Mouse (Mus musculus) urinary bladder, postnatal 4 days (tissue): ENCODE measurements around the gene Mettl6.

Experiments
- DNase-seq, 2 experiments: peaks; one replicate each; pipeline ENCODE4 v3.0.0; 2021 to 2022; ENCODE audit warnings: low spot score in 2 of 2

Mettl6 gene

DNA sequence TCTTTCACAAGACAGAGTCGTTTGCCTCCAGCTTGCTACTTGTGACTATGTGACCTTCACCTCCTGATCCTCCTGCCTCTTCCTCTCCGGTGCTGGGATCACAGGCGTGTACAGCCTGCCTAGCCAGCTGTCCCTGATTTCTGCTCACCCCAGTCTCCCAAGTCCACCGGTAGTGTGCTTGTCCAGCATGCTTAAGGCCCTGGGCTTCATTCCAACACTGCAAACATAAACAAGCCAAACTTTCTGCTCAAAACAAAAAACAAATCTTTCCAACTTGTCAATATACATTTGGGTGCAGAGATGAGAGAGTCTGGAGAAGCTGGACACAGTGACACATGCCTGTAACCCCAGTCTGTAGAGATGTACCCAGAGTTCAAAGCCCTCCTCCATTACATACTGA, 62.4 kb downstream of the Mettl6 start:
- no peak for DNase-seq

DNA sequence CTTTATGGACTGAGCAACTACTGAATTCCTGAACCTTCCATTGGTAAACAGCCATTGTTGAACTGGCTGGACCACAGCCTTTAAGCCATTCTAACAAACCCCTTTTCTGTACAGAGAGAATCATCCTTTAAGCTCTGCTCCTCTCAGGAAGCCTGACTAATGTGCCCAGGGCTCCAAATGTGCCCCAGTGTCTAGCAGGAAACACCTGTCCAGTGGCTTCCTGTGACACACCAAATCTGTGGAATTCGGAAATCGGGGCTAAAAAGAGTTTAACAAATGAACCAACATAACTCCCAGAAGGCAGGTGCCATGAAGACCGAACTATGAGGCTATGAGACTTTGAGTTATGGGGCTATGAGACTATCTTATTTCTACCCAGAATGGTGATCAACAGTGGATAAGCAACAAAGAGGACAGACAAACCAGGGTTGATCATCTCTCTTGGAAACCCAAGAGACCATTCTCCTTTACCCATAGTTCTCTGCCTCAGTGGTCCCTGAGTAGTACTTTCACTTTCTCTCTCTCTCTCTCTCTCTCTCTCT, 63.0 kb downstream of the Mettl6 start:
- no peak for DNase-seq

DNA sequence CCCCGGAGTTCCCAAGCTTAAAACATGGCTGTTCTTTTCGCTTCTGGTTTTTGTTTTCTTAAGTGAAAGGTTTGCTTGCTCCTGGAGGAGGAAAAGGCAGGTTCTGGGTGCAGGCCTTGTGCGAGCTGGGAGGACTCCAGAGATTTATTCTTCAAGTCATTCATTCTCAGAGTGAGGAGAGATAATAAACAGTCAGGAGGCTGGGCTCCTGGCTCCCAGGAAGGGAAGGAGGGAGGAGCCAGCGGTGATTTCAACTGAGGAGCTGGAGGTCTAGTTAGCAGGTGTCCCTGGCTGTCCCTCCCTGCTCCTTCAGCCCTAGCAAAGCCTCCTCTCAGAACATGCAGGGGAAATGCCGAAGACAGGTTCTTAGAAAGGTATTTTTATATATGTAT, 65.8 kb downstream of the Mettl6 start:
- no peak for DNase-seq

DNA sequence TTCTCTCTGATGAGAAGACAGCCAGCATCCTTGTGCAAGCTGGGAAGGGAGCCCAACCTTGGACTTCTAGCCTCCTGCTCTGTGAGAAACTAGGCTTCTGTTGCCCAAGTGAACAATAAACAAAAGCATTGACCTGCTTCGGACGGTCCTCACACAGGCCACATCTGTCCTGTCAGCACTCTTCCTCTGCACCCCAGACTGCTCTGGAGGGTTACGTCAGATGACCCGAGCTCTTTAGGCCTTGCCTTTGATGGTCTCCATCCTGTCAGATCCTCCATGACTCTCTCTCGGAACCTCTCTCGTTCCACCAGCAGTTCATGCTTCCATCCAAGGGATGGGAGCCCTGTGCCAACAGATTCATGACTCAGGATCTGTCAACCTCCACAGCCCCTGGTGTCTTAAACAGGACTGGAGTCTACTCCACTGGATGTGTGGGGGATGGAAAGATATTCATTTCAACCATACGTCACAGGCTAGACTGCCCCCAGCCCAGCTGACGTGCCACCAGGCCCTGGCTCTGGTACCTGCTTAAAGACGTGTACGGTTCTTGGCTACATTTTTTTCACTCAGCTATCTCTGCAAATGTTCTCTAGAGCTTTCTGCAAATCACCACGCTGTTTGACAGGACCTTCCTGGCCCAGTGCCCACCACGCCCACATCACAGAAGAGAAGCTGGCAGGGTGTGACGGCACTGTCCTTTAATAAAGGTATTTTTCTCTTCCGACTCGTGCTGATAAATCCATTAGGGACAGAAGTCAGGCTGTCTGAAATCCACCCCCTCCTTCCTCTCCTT, 66.4 kb downstream of the Mettl6 start:
- DNase-seq = no peak
